Mouse (Mus musculus) cortical plate, adult 2 months (tissue): Measurements from ENCODE around the gene Fzd10.

Source experiments
- CTCF ChIP-seq: fragments of 200-500 bp; IDR thresholded peaks from 2 replicates; pipeline ENCODE4 v1.5.1; 2011; ENCODE audit warnings: mild to moderate bottlenecking, control low read depth, low read length; ENCODE audit not compliant: insufficient read depth; ENCODE audit errors: extremely low read depth
- POLR2A ChIP-seq: fragments of 200-500 bp; IDR thresholded peaks from 2 replicates; pipeline ENCODE4 v1.6.1; 2011; ENCODE audit warnings: mild to moderate bottlenecking, low read length, control low read depth; ENCODE audit not compliant: insufficient read depth; ENCODE audit errors: extremely low read depth

GRCm38 (mm10) chr5:128601036-128602019 lies 684 bp downstream of the Fzd10 start:
- TF ChIP-seq CTCF = no peak
- TF ChIP-seq POLR2A = no peak
